Mouse (Mus musculus) left cerebral cortex, adult 11 months (tissue): ENCODE measurements around the gene Igsf21.
A peak's percentile ranks its signal among the peaks of the same experiment; 100 is the strongest.

ENCODE experiments used
- DNase-seq: peaks from one replicate; pipeline ENCODE4 v3.0.0; 2022; ENCODE audit warnings: low spot score

Gene Igsf21

GRCm38 (mm10) chr4:140047807-140048362 is 198.7 kb downstream of the Igsf21 start:
- no peak for DNase-seq

DNA sequence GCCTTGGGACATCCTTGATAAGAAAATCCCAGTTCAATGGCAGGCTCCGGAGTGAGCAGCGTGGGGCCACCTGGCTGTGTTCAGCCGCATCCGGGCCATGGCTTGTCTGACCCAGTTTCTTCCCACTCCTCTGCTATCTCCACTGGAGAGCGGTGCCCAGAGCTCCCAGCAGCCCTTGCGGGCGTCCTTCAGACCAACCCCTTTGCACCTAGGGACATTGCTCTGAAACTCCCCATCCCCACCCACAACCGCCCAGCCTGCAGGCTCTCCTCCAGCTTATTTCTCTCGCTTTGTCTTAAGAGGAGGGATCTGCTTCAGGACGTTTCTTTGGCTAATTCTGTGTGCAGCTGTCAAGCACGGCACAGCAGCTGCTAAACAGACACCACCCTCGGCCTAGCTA is 202.6 kb downstream of the Igsf21 start:
- DNase-seq = no peak

DNA sequence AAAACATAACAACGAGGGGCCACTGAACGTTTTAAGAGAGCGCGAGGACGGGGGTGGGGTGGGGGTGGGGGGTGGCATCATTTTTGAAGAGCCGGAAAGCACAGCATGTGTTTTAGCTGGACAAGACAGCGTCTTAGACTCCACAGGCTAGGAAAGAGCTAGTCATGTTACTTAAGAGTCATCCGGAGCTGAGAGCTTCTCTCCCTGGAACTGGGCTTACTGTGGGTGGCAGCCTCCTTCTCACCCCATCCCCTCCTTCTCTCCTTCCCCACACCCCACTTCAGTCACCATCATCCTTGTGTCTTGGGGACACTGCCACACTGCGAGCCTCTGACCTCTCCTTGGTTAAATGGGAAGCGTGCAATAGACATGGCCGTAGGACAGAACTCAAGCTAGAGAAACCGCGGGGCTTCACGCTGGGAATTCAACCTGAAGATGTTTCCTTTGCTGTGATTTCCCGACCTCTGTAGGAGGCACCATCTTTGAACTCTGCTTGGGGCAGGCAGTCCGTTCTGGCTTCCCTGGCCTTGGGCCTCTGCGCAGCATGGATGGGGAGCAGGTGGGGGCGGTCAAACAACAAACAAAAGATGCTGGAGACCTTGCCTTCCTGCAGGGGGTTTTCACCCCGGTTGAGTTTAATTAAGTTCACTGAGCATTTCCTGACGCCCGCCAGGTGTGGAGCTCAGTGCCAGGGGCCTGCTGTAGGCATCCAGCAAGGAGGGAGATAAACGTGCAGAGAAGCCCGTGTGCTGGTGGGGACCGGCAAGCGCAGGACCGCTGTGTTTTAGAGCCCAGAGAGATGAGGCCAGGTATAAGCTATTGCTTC is 207.8 kb downstream of the Igsf21 start:
- no peak for DNase-seq

DNA sequence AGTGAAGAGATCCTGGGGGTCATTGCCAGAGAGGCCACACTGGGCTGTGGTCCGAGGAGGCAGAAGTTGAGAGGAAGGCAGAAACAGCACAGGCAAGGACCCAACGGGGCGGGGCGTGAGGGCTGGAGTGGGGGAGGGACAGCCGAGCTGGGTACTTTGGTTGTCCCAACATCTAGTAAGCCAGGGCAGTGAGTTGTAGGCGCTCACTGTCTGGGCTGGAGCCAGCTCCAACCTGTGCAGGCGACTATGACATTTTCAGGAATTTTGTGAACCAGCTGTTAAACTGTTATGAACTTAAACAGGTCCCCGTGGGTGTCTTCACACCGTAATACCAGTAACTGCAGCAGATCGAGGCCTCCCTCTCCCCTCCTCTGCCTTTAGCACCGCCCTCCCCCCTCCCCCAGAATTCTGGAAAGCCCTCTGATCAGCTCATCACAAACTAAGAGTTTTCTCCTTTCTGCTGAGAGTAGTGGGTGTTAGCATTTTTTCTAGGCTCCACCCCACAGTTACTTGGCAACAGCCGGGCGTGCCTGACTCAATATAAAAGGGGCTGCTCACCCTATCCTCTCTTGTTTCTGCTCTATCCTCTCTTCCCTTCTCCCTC is 208.7 kb downstream of the Igsf21 start:
- peak; percentile 28 for DNase-seq

GRCm38 (mm10) chr4:140035232-140035631 is 211.4 kb downstream of the Igsf21 start:
- no peak for DNase-seq

- no peak for DNase-seq
These were observed 213.2 kb downstream of the Igsf21 start for GRCm38 (mm10) chr4:140033394-140033793.

DNA sequence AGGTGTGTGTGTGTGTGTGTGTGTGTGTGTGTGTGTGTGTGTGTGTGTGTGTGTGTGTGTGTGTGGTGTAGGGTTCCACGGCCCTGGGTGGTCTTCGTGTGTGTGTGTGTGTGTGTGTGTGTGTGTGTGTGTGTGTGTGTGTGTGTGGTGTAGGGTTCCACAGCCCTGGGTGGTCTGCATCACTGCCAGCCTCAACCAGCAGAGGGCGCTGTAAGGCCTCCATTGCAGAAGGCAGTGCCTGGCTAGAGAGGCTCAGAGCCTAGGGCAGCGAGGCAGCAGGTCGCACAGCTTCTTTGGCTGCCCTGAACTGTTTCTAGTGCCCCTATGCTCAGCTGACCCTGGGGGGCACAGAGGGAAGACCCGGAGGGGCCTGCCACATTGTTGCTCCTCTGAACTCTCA is 216.2 kb downstream of the Igsf21 start:
- DNase-seq = no peak

- no peak for DNase-seq
These were observed 216.6 kb downstream of the Igsf21 start for GRCm38 (mm10) chr4:140030040-140030386.

- DNase-seq = no peak
These were observed 217.1 kb downstream of the Igsf21 start for GRCm38 (mm10) chr4:140029324-140030039.

DNA sequence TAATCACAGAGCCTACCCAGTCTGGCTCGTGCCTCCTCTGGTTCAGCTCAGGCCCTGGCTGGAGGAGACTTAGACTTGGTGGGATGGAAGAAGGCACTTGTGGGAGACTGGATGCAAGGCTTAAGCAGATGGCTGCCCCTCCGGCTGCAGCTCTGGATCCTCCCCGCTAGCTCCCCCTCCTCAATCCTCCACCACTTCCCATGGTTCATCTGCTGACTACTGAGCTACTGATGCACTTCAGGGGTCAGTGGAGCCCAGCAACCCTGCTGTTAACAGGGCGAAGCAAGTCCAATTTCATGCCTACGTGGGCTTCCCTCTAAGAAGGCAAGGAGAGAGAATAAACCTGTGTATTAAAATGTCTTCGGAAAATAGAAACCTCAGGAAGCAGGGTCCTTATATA is 222.8 kb downstream of the Igsf21 start:
- DNase-seq = no peak

- no peak for DNase-seq
These were observed 230.7 kb downstream of the Igsf21 start for GRCm38 (mm10) chr4:140015916-140016315.

DNA sequence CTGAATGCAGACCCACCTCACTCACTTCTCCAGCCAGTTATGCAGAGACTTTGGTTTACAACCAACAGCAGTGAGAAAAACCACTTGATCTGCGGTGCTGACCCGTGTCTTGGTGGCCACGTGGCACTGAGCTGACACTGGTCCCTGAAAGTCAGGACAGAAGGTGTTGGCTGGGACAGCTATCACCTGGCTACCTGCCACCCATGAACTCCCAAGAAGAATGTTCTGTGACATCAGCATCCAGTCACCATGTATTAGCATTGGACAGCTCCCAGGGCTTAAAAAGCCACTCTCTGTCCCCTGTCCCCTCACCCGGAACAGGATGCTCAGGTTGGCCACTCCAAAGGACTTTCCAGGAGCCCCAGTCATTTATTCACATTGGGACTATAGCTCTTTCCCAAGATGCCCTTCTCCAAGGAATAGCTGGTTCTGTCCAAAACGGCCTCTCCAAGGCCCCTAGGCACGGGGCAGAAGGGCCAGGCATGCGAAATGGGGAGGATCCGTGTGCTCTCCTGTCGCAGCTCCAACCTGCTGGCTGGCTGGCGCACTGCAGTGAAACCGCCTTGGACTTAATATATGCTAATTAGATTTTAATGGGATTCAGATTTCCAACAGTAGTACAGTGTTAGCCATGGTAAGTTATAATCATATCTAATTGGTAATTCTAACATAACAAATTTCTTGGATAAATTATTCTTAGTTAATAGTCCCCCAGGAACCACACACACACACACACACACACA is 235.7 kb downstream of the Igsf21 start:
- no peak for DNase-seq

DNA sequence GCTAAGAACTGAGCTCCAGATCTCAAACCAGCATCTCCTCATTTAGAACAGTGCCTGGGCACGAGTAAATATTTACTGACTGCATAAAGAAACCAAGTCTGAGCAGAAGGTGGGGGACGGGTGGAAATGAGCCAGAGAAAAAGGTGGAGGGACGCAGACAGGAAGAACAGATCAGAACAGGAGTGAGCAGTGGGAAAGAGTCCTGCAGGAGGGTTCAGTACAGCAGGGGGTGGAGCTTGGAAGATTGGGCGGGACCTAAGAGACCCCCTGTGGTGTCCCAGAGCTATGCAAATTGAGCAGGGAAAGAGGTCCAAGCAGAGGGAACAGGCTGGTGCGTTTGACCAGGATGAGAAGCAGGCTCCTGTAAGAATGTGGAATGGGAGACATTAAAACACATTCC is 241.7 kb downstream of the Igsf21 start:
- no peak for DNase-seq

DNA sequence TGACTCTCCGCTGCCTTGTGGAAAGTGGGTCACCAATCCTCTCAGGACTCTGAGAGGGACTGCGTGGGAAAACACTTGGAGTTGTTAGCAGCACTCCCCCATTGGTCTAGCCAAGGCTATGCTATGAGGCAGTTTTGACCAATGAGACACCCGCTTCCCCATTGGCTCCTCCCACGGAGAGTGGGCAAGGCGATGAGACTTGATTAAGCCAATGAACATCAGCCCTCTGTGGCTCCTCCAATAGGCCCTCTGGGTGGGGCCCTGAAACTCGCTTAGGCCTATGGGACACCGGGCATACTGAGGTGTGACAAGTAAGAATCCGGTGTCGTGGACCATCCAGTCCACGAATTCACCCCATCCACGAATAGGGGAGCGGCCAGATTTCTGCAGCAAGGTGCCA is 242.4 kb downstream of the Igsf21 start:
- peak; percentile 40 for DNase-seq

DNA sequence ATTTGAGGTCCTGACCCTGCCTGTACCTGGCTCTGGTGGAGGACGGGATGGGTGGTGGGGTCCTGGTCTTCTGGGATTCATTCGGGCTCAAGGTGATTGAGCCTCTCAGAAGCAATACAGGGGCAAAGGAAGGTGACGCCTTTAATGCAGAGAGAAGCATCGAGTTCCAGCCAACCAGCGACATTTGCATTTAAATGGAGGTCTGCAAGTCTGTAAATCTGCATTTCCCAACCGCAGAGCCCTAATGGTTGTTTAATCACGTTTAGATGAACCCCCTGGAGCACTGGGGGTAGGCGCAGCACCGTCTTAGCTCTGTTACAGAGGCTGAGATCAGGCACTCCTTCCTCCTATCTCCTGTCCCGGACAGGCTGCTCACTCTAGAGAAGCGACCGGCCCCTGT is 244.5 kb downstream of the Igsf21 start:
- no peak for DNase-seq

DNA sequence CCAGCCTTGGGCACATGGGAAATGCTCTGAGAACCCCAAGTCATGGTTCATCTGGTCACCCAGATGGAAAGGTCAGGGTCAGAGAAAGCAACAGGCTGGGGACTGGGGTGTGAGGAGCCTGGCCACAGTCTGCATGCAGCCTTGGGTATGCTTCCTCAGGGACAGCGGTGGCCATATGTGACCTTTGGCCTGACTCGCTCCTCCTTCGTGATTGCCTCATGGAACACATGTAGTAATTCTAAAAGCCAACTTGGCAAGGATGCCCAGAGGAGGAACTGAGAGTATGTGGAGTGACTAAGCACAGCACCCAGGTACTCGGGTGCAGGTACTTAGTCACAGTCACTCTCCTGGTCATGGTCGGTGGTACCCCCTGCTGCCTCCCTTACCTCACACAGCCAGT is 245.7 kb downstream of the Igsf21 start:
- DNase-seq = no peak

DNA sequence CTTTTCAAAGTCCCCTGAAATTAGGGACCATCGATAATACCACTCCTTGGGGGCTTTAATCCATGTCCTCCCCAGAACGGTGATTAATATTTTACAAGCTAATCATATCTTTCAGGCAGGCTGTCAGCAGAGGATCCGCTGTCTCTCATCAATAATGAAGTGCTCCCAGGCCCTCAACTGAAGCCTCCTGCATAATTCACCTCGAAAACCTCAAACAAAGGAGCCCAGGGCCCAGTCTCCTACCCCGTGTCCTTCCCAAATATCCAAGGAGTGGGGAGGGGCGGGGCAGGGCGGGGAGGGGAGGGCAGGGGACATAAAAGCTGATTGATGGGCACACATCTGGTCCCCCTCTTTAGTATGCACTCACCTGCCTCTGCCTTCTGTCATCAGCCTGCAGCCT is 247.6 kb downstream of the Igsf21 start:
- DNase-seq = no peak

DNA sequence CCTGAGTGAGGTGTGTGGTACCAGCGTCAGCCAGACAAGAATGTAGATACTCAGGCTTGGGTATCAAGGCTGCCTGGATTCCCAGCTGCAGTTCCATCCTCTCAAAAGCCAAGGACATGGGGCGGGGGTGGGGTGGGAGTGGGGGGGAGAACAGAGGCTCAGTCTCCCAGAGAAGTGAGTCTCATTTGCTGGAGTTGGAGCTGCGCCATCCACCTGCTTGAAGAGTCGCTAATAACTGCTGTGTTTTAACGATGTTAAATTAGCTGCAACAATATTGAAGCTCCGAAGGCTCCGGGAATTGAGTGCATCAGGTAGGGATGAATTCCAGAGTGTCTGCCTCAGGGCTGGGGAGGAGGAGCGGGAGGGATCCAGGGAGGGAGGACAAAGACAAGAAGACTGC is 250.9 kb downstream of the Igsf21 start:
- DNase-seq = no peak

GRCm38 (mm10) chr4:139993111-139993755 is 253.4 kb downstream of the Igsf21 start:
- DNase-seq = no peak

- no peak for DNase-seq
These were observed 259.7 kb downstream of the Igsf21 start for GRCm38 (mm10) chr4:139986913-139987312.

DNA sequence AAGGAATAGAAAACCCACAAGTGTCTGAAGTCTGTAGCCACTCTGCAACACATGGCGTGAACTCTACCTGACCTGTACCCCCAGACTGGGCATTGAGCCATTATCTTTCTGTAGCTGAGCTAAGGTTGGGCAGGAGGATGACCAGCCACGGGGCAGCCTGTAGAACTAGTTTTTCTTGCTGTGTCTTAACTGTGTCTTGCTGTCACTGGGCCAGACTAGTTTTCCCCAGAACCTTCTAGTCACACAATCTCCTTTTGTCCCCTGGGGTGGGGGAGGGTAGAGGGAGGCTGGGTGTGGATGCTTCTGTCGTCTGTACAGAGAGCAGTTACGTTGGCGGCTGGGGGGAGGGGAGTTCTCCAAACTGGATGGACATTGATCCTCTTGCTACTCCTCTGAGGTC is 267.9 kb downstream of the Igsf21 start:
- DNase-seq = no peak

- no peak for DNase-seq
These were observed 269.2 kb downstream of the Igsf21 start for GRCm38 (mm10) chr4:139977308-139977781.
